Comparison of ENCODE assay signal across 10 mouse cellular contexts in the genomic region with DNA sequence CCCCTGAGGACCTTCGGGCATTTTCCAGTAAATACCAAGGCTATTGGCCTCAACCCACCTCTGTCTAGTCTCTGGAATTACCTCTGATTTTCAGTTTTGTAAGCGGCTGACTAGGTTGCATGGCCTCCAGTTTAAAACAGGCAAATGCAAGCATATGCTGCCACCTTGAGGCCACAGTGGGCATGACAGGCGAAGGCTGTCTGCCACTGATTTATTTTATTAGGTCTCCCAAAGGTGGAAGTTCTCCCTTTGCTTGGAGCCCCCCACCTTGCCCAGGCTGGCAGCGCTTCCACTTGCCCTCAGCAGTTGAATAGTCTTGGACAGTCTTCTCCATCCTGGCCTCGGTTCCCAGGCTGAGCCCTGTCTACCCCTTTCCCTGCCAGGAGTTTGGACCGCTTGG.
DNase-seq lines count a peak whose midpoint lies in the region; TF ChIP-seq lines count a peak whose summit lies in the region.
"Had no signal": no experiment of that assay in that cellular context is flagged by ENCODE, and none has a peak within 500 bp of the region (broad histone marks: within the 10 kb centered on the region; RNA-seq: fewer than 3 reads in every experiment).

No protein-coding gene starts in this region.

- peak; percentile 74 for TF ChIP-seq CTCF in olfactory bulb, adult 2 months (IDR thresholded peaks at IDR 0.05; ENCODE audit: insufficient read depth, low read depth, low read length)

- H3K27ac ChIP-seq in olfactory bulb, adult 2 months (ENCODE audit: insufficient read depth, low read depth, low read length), result no peak overlapping the region
- H3K27ac ChIP-seq: stomach, embryonic 15.5 days had no signal

- DNase-seq in A20 (ENCODE audit: low read depth, low spot score) (peak; percentile 79), ZHBTc4 (ENCODE audit: low read depth, low spot score) (peak; percentile 85)
- peak; percentile 85 to 93 for DNase-seq in cerebellum, postnatal 36 days
- DNase-seq in gastrocnemius, postnatal 10 days, result peak; percentile 87
- peak; percentile 66 to 84 for DNase-seq in kidney, postnatal 25 days
- DNase-seq in lung, adult 18-20 months, result peak; percentile 67 to 73
- DNase-seq in thymus, adult 18-20 months, result peak; percentile 41 to 47

- WGBS in olfactory bulb, adult 2 months, result 16% methylated on average over 6 of the region's 6 CpGs

- no peak for TF ChIP-seq POLR2A in olfactory bulb, adult 2 months (IDR thresholded peaks at IDR 0.05; ENCODE audit: insufficient read depth, low read depth, low read length)

- peaks cover 4% of the 10 kb centered on the region; the same call in 1 of the 2 replicates for H3K4me1 ChIP-seq in olfactory bulb, adult 2 months (ENCODE audit: control insufficient read depth, insufficient read depth, low read length)
- H3K4me1 ChIP-seq: stomach, embryonic 15.5 days had no signal

- H3K4me3 ChIP-seq in olfactory bulb, adult 2 months (ENCODE audit: insufficient read depth, low read depth, low read length), result no peak overlapping the region
- H3K4me3 ChIP-seq: erythroblast, embryonic 14.5 days; stomach, embryonic 15.5 days had no signal
